Mouse (Mus musculus) embryo, embryonic 9.5 days (tissue): Measurements from ENCODE around the gene Iqschfp.

Experiments used
- DNase-seq: peaks from one replicate; pipeline ENCODE4 v3.0.0-alpha.2; 2017; ENCODE audit errors: extremely low spot score

Iqschfp gene

DNA sequence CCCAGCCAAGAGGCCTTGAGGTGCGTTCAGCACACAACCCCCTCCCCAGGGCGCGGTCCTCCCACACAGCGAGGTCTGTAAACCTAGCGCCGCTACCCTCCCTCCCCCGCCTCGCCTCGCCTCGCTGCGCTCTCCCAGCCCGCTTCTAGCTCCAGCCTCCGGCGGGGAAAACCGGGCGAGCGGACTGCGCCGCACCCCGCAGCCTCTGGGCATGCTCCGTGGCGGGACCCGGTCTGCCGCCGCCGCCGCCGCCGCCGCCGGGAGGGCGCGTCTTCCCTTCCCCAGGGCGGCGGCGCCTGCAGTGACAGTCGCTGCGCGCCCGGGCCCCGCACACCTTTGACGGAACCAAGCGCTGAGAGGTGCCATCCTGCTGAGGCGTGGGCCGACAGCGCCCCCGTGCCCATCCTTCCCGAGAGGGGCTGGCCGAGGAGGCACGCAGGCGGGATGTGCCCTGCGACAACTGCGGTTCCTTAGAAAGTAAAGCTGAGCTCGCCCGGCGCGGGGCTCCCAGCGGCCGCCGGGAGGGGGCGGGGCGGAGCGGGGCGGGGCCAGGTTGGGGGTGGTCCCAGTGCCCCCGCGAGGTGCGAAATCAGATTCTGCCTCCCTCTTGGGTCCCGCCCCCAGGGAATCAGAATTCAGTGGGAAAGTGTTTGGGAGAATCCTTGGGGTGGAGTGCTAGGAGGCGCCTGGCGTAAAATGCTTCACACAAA lies 601.7 kb downstream of the Iqschfp start:
- peak; percentile 94 for DNase-seq

DNA sequence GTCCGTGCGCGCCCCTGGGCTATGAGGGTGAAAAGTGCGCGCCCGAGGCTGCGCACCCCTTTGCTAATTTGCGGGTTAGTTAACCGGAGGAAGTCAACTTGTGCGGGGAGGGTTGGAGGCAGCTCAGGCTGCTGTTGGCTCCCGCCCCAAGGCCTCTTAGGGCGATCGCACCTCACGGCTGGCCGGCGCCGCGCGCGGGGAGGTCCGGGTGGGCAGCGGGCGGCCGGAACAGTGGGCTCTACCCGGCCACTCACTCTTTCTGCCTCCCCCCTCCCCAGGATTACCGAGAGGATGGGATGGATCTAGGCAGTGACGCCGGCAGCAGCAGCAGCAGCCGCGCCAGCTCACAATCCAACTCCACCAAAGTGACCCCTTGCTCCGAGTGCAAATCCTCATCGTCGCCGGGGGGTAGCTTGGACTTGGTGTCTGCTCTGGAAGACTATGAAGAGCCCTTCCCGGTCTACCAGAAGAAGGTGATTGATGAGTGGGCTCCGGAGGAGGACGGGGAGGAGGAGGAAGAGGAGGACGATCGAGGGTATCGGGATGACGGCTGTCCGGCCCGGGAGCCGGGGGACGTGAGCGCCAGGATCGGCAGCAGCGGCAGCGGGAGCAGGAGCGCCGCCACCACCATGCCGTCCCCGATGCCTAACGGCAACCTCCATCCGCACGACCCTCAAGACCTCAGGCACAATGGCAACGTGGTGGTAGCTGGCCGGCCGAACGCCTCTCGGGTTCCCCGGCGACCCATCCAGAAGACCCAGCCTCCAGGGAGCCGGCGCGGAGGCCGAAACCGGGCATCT lies 602.5 kb downstream of the Iqschfp start:
- DNase-seq, result peak; percentile 72

DNA sequence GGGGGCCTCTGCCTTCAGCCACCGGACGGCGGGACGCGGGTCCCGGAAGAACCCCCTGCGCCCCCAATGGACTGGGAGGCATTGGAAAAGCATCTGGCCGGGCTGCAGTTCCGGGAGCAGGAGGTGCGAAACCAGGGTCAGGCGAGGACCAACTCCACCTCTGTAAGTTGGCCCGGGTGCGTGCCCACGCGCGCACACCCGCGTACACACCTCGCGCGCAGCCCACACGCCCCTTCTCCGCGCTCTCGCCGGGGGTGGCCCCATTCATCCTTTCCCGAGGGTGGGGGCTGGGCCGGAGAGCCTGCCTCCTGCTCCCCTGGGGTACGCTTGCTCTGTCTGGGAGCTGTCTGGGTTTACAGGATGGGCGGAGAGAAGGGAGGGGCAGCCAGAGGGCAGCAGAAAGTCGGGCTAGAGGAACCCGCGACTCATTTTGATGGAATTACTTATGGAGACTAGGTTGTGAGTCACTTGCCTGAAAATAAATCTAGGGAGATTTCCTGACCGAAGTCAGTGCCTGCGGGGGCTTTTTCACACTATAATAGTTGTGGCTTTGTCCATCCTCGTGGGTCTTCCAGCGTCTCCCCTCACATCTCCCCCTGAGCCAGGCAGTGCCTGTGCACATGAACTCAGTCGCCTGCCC lies 603.2 kb downstream of the Iqschfp start:
- DNase-seq, result peak; percentile 75

DNA sequence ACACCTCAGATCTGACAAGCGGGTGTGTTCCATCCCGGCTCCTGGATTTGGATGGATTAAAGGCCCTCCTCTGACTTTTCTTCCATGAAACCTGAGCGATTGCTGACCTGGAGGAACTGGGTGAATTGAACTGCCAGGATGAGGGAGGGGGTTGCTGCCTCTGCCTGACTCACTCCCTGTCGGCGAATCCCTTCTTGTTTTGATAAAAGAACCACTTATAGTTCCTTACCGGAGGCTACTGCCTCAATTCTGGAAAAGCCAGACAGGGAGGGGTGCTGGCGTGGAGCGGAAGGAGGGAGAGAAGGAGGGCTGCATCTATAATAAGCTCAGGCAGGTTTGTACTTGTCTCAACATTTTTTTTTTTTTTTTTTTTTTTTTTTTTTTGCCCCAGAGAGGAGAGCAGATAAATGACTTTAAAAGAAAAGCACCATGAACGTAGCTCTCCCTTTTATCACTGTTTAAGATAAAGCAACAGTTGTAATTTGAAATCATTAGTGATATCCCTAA lies 603.8 kb downstream of the Iqschfp start:
- peak; percentile 58 for DNase-seq

DNA sequence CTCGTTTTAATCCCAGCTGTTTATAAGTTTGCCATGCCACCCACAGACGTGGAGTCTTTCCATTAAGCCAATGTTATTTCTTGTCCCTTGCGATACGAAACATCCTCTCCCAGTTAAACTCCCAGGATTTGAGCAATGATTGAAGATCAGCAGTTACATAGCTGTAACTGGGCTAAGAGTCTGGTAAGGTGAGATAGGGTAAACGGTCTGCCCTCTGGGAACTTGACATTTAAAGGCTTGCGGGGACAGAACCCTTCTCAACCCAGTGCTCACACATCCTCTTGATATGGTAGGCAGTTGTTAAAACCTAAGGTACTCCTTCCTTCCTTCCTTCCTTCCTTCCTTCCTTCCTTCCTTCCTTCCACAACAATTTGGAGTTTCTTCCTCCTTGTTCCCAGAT lies 604.5 kb downstream of the Iqschfp start:
- no peak for DNase-seq

DNA sequence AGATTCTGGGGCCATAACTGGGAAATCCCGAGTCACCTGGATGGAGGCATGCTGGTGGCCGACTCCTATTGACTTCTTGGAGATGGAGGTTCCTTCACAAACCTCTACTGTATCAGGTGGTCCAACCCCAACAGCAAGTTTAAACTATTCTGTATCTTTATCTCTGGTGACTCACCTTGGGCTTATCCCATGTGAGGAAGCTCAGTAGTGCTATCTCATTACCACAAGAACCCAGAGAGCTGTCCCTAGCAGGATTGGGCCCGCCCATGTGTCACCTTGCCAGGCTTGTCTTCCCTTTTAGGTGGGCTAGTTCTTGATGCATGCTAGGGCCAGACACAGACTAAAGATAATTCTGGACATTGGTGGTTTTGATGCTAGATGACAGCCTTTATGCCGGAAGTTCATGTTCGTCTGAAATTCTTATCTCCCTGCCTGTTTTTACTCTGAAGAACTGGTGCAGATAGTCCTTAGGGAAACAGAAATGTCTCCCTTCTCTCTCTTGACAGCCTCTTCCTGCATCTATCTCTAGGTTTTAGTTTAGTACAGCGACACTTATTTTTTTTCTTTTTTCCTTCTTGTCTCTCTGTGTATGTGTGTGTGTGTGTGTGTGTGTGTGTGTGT lies 607.6 kb downstream of the Iqschfp start:
- DNase-seq, result no peak

DNA sequence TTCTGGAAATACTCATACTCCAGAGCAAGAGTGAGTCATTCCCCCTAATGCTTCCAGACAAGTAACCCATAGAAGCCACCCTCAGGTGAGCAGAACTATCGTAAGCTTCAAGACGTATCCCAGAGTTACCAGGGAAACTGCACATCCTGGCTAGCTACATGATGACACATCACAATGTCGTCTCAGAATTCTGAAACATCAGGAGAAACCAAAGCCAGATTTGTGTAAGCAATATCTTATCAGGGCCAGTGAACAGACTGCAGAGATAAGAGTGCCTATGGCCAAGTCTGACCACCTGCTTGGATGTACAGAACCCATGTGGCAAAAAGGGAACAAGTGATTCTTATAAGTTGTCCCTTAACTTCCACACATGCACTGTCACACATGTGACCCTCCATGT lies 612.8 kb downstream of the Iqschfp start:
- no peak for DNase-seq

DNA sequence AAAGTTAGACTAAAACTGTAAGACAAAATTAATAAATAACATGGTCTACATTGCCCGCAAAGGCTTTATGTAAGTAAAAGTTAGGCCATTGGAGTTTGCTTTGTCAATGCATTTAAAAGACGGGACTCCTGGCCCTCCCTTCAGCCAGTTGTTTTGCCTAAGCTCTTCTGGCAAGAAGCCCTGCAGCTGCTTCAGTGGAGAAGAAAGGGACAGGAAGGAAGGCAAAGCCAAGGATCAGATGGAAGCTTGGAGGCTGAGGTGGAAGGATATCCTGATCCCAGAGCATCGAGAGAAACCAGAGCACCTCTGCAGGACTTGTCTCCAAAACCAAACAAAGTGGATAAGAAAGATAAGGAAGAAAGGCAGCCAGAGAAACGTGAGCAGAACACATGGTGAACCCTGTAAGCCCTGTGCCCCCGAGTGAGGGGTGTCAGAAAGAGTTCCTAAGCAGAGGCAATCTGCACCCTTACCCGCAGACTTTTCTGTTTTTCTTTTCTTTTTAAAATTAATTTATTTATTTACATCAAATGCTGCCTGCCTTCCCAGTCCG lies 614.8 kb downstream of the Iqschfp start:
- DNase-seq, result no peak

DNA sequence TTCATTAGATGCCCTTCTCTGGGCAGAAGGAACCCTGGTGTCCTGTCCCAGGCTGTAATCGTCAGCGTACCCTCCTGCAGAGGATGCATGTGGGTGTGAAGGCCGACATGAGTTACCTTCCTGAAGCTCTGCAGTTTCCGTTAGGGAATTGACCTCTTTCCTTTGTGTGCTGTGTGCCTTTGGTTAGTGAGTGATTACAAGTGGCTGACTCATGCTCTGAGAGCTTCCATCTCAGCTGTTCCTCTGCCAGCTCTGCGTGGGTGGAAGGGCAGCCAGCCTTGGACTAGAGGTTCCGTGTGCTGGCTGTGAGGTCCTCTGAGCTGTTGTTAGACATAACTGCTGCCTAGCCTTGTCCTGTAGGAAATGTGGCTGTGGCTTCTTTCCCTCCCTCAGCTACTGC lies 616.6 kb downstream of the Iqschfp start:
- DNase-seq, result no peak

DNA sequence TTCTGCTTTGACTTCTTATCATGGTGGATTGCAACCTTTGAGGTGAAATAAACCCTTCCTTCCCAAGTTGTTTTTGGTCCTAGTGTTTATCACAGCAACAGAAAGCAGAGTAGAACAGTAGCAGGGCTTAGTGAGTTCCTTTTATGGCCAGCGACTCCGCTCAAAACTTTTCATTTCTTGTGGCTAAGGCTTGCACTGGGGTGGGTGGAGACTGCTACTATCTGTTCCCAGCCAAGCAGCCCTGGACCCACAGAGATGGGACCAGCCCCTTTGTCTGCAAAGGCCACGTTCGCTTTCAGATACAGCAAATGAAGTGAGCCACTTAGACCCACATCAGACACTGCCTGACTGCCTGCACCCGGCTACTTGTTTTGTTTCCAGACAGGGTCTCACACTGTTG lies 618.8 kb downstream of the Iqschfp start:
- no peak for DNase-seq

DNA sequence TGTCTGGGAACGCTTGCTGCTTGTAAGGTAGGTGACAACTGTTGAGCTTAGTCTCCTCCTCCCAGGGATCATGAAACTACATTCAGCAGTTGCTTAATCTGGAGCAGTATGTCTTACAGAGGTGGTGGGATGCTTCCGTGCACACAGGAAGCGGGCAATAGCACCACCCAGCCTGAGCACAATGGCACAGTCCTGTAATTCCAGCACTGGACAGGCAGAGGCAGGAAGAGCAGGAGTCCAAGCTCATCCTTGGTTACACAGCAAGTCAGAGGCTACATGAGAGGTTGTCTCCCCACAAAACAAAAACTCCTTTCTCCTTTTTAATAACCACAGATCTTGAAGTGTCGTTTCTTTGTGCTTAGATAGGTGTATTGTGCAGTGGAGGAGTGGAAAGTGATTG lies 619.7 kb downstream of the Iqschfp start:
- DNase-seq, result no peak

DNA sequence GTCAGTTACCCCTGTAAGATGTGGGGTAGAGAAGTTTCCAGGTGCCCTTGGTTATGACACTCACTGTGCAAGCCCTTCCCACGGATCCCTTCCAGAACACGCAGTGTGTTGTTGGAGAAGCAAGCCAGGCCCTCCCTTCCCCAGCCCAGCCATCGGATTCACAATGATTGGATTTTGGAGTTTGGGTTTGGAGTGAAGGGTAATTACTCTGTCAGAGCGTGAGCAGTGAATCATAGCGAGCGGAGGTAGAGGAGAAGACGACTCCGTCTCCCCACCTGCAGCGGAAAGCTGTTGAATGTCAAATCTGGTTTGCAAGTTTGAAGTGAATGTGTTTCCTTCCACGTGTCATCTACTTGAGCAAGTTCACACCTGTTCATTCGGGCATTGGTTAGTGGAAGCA lies 620.3 kb downstream of the Iqschfp start:
- no peak for DNase-seq

DNA sequence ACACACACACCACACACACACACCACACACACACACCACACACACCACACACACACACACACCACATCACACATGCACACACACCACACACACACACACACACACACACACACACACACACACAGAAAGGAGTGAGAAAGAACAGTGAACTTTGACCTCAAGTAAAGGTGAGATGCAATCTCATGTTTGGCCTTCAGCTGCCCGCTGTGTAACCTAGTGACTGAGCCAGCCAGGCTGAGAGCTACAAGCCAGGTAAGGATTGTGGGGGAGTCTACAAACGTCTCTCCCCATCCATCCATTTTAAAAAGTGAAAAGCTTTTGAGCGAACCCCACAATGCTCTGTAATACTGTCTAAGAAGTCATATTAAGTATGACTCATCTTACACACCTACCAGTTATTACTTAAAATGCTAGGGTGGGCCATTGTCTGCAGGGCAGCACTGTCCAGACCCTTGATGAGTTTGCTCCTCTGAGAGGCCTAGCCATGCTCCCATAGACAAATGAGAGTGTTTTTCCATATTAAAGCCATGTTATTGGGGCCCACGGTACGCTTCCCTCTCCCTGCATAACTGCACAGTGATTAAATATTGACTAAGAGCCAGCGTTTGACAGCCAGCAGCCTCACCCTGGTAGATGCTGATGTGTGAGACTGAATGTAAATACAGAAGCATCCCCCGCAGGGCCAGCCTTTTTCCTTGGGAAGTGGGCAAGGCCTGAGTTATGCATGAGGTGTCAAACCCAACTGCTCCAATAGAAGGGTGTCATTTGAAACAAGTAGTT lies 621.5 kb downstream of the Iqschfp start:
- DNase-seq, result no peak

DNA sequence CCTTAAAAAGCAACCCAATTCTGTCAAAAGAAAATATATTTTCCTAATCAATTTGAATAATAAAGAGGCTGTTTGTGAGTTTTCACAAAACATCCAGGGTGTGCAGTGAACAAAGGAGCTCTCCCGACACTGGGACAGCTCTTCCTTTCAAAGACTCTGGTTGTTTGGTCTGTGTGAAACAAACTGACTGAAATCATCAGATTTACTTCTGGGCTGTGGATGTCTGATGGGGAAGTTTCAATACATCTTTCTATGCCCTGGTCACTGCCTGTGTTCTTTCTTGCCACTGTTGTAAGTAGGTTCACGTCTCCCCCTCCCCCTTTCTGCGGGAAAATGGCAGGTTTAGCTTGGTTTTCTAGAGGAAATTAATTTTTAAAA lies 622.1 kb downstream of the Iqschfp start:
- no peak for DNase-seq

DNA sequence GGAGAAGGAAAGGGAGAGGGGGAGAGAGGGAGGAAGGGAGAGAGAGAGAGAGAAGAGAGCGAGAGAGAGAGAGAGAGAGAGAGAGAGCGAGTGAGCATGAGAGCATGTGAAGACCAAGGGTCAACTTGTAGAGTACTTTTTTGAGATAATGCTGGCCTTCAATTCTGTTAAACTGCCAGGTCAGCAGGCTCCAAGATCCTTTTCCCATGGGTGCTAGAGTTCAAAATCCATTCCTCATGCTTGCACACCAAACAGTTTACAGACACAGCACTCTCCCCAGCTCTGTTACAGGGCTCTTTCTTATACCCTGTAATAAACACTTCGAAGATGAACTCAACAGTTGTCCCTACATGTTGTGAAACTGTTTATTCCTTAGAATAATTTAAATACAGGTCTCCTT lies 622.7 kb downstream of the Iqschfp start:
- no peak for DNase-seq

DNA sequence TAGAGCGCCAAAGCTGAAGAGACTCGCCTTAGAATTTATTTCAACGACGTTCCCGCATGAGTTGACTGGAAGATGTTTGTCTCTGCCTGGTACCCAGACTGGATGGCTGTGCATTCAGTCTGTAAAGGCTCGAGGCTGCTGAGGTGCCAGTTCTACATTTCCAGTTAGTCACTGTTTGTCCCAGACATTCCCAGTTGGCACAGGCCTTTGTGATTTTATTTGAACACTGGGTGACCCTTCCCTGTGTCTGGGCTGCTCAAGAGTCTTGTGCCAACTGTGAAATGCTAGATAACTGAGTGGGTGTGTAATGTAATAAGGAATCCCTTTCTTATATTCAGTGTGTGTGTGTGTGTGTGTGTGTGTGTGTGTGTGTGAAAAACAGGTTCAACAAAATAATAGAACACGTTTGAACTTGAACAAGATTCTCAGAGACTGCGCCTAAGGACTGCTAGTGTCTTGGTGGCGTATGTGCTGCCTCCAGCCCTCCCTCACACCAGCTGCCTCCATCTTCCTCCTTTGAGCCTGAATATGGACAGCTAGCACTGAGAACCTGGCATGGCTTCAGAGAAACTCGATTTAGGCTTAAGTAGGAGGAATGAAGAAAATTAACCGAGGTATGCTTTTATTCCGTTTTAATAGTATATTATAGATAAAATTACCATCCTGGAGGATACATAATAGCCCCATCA lies 624.5 kb downstream of the Iqschfp start:
- no peak for DNase-seq

DNA sequence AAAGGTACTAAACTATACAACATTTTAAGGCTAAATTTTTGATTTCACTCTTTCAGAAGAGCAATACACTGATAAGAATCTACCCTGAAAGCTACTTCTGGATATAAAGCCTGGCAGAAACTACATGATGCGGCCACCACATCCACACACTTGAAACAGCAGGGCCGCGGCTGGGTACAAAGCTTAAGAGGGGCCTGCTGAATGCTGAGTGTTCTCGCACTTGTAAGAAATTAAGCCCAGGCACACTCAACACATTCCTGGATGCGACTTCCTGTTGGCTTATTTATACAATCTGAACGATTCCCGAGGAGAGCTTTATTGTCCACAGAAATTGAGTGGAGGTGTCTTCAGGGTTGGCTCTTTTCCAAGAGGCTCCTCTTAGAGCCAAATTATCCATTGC lies 625.2 kb downstream of the Iqschfp start:
- no peak for DNase-seq

DNA sequence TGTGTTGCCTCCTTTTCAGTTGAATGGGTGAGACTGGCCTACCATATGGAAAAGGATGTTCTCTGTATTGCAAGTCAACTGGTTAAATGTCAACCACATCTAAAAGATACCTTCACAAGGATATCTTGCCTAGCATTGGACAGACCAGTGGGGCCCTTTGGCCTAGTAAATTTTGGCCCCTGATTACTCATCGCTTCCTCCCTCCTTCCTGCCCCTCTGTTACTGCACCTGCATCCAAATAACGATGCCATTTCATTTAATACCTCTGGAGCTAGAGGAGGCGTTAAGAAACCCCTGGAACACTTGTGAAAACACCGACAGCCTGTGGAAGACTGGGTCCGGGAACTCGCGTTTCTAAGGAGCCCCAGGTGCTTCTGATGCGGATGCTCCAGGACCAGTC lies 626.0 kb downstream of the Iqschfp start:
- no peak for DNase-seq

DNA sequence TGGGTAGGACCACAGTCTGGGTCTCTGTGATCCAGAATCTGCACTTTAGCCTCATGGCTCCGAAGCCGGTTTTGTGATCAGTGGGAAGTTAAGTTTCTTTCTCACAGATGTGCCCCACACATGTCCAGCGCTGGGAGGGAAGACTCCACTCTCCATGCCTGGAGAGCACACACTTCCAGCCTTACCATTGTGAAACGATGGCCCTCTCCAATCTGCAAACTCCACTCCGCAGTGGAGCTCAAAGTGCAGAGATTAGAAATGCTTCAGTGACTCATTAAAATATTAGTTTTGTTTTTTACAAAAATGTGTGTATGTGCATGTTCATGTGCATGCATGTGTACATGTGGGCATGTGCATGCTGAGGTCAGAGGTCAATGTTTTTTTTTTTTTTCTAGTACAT lies 626.6 kb downstream of the Iqschfp start:
- no peak for DNase-seq

DNA sequence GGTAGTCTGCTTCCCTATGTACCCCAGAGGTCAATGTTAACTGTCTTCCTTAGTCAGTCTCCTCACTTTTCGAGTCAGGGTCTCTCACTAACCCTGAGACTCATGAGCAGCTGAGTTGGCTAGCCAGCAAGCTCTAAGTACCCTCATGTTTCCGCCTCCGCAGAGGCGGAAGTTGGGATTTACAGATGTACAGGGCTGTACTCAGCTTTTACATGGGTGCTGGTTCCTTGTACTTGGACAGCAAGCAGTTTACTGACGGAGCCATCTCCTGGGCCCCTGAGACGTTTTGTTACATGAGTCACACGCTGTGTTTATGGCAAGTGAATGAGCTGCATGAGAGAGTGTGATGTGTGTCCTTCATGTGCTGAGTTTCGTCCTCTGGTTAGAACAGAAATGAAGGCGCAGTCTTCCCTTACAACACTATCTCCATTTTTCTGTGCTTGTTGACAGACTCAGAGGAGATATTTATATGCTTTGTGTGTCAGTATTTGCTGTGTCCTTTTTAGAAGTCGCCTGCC lies 633.4 kb downstream of the Iqschfp start:
- no peak for DNase-seq
